Mouse (Mus musculus) MEL (cell line): Measurements from ENCODE around the gene Ppt2.

Source experiments
- CHD2 ChIP-seq: IDR thresholded peaks from 2 replicates; pipeline ENCODE4 v1.6.1; 2011; ENCODE audit warnings: low read length, improper control_type of control experiment
- CTCF ChIP-seq, 3 experiments: IDR thresholded peaks in 2 of 3; conservative IDR thresholded peaks in 1 of 3; 2 replicates each; pipeline ENCODE4 v1.5.1; 2011 to 2012; ENCODE audit warnings: low read length in 3 of 3, low read depth in 2 of 3, mild to moderate bottlenecking in 2 of 3, improper control_type of control experiment in 1 of 3, inconsistent platforms in 1 of 3, mixed read lengths in 1 of 3, moderate library complexity in 1 of 3; ENCODE audit not compliant: control insufficient read depth in 1 of 3, insufficient read depth in 1 of 3, poor library complexity in 1 of 3, severe bottlenecking in 1 of 3
- EP300 ChIP-seq, 2 experiments: IDR thresholded peaks; 2 replicates each; pipeline ENCODE4 v1.6.1; 2011; ENCODE audit warnings: improper control_type of control experiment in 2 of 2, low read length in 2 of 2, low read depth in 1 of 2, mild to moderate bottlenecking in 1 of 2
- KAT2A ChIP-seq: conservative IDR thresholded peaks from 2 replicates; pipeline ENCODE4 v1.6.1; 2012; ENCODE audit warnings: low read depth, low read length, improper control_type of control experiment, inconsistent platforms
- MEF2A ChIP-seq: IDR thresholded peaks from 2 replicates; pipeline ENCODE4 v1.6.1; 2014; ENCODE audit warnings: low read depth, mild to moderate bottlenecking, inconsistent platforms, low read length, improper control_type of control experiment; ENCODE audit not compliant: poor library complexity, insufficient replicate concordance, severe bottlenecking; ENCODE audit errors: extremely low read depth
- MXI1 ChIP-seq: IDR thresholded peaks from 2 replicates; pipeline ENCODE4 v1.6.1; 2011; ENCODE audit warnings: mild to moderate bottlenecking, low read depth, low read length, improper control_type of control experiment
- MYB ChIP-seq: IDR thresholded peaks from 2 replicates; pipeline ENCODE4 v1.6.1; 2011; ENCODE audit warnings: mild to moderate bottlenecking, low read depth, low read length, improper control_type of control experiment
- MYC ChIP-seq: IDR thresholded peaks from 2 replicates; pipeline ENCODE4 v1.6.1; 2011; ENCODE audit warnings: low read depth, mild to moderate bottlenecking, low read length, improper control_type of control experiment, moderate library complexity
- NELFE ChIP-seq: IDR thresholded peaks from 2 replicates; pipeline ENCODE4 v1.6.1; 2011; ENCODE audit warnings: low read depth, low read length, improper control_type of control experiment
- SIN3A ChIP-seq: IDR thresholded peaks from 2 replicates; pipeline ENCODE4 v1.6.1; 2012; ENCODE audit warnings: low read length, improper control_type of control experiment, inconsistent platforms
- SMC3 ChIP-seq: IDR thresholded peaks from 2 replicates; pipeline ENCODE4 v1.6.1; 2011; ENCODE audit warnings: low read depth, low read length, improper control_type of control experiment

DNA sequence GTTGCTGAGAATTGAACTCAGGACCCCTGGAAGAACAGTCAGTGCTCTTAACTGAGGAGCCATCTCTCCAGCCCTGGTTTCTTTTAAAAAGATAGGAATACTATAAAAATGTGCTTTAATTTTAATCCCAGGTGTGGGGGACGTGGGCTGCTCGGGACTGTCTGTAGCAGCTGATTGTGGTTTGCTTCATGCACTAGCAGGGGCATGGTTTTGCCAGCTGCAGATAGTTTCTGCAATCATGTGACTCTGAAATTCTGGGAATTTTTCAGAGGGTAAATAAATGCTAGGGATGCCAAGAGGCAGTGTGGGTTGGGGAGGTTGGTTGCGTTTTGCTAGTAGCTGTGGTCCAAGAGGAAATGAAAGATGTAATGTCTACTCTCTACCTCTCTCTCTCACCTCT lies 13.6 kb upstream of the Ppt2 start:
- TF ChIP-seq NELFE (no peak), EP300 (IDR thresholded peaks at IDR 0.05; ENCODE audit: low read depth in 1 of 2, low read length in 2 of 2) (no peak), MYB (no peak), CTCF (IDR thresholded peaks at IDR 0.05 in 2 of 3, conservative IDR thresholded peaks at IDR 0.05 in 1 of 3; ENCODE audit: control insufficient read depth in 1 of 3, insufficient read depth in 1 of 3, low read depth in 2 of 3, low read length in 3 of 3, poor library complexity in 1 of 3, severe bottlenecking in 1 of 3) (no peak), SMC3 (no peak), MYC (no peak), MEF2A (no peak), SIN3A (no peak), MXI1 (no peak), KAT2A (no peak), CHD2 (no peak)
